Mouse (Mus musculus): ENCODE data around the gene Als2cr12.
"Not testable (repeated sequence)": the region's sequence is repeated elsewhere in the genome, so short reads cannot be mapped to it uniquely, and the experiment has no call there.

The Als2cr12 gene

DNA sequence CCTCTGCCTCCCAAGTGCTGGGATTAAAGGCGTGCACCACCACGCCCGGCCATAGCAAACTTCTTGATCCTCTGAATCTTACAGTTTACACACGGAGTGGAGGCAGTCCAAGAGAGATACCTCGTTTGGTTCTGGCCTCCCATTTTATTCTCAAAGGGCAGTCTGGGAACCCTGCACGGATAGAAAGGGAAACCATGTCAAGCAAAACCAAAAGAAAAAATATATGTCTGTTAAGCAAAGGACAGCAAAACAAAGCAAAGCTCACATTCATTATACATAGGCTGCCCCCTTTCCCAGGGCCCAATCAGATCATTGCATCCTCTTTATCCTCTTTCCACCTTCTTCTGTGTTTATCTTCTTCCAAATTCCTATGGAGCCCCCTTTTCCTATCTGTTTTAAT lies 82.0 kb downstream of the Als2cr12 start:
- DNase-seq (ENCODE audit: low spot score), result no peak

GRCm38 (mm10) chr1:58610611-58611010 lies 85.2 kb downstream of the Als2cr12 start:
- no peak for DNase-seq (ENCODE audit: low spot score)

- DNase-seq (ENCODE audit: low spot score), result peak; percentile 78
These were observed 85.6 kb downstream of the Als2cr12 start for GRCm38 (mm10) chr1:58610166-58610565.

DNA sequence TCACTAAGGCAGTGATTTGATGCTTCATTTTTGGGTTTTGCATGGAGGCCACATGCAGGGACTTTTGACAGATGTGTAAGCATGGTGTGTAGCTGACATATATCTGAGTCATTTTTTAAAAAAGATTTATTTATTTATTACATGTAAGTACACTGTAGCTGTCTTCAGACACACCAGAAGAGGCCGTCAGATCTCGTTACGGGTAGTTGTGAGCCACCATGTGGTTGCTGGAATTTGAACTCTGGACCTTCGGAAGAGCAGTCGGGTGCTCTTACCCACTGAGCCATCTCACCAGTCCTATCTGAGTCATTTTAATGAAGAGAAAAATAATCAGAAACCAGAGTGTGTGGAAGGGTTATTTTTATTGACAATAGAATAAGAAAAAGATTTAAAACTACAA lies 86.2 kb downstream of the Als2cr12 start:
- not testable (repeated sequence) for DNase-seq (ENCODE audit: low spot score)

GRCm38 (mm10) chr1:58603738-58604137 lies 92.1 kb downstream of the Als2cr12 start:
- no peak for DNase-seq (ENCODE audit: low spot score)

DNA sequence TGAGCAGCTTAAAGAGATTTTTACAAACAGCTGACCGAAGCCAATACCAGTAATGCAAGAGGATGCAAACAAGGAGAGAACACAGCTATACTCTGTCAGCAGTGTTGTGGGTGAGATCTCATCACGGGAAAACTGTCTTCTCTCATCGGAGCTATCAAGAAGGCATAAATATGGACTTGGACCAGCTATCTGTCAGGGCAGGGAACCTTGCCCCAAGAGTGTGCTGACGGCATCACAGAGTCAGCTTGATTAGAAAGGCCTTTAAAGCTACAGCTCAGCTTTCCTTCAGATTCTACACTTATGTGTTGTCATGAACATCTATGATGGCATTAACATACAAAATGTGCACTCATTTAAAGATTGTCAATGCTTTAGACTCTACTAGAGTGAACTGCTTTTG lies 93.1 kb downstream of the Als2cr12 start:
- DNase-seq (ENCODE audit: low spot score), result no peak
